Mouse (Mus musculus): ENCODE data around the gene Col13a1. TPM values are rescaled to one million over a fixed set of nuclear protein-coding genes. Genes with fewer than 3 reads are reported as not detected.

Col13a1 gene
- polyA plus RNA-seq, 1 experiment from 2014 or later = 5.7 TPM

DNA sequence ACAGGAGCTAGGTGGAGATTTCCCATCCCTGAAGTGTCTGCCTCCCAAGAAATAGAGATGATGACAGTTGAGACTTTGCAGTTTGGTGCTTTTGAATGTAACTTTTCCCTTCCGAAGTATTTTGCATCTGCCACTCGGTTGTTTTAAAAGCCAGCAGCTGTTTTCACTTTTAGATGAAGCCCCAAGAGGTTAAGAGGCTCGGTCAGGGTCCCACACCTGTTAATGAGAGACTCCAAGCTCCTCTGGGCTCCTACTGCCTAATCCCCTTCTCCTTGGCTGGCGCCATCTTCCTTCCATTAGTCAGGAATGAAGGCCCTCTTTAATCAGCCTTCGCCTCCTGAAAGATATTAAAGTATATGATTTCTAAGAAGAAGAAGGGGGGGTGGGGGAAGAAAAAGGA is 153.4 kb downstream of the Col13a1 start:
- H3K4me2 ChIP-seq (replicated peaks; ENCODE audit: low read depth) = no peak overlapping the region
- H3K9me3 ChIP-seq (ENCODE audit: control insufficient read depth) = no peaks in the 10 kb centered on the region
- no peak overlapping the region for H3K4me3 ChIP-seq (ENCODE audit: low read depth, low read length)
- H3K27me3 ChIP-seq (replicated peaks; ENCODE audit: control insufficient read depth, insufficient read depth, low read length) = no peaks in the 10 kb centered on the region
- 52% methylated on average over 5 of the region's 5 CpGs for WGBS
- no peak for ATAC-seq
- H3K27ac ChIP-seq (ENCODE audit: low read depth, low read length) = no peak overlapping the region
- H3K36me3 ChIP-seq (ENCODE audit: control insufficient read depth, insufficient read depth) = no peaks in the 10 kb centered on the region
- no peak for TF ChIP-seq CTCF (IDR thresholded peaks at IDR 0.05; ENCODE audit: low read depth)
- H3K9ac ChIP-seq (ENCODE audit: low read depth, low read length) = no peak overlapping the region
- no peaks in the 10 kb centered on the region for H3K4me1 ChIP-seq (replicated peaks; ENCODE audit: control insufficient read depth, insufficient read depth, low read length)

DNA sequence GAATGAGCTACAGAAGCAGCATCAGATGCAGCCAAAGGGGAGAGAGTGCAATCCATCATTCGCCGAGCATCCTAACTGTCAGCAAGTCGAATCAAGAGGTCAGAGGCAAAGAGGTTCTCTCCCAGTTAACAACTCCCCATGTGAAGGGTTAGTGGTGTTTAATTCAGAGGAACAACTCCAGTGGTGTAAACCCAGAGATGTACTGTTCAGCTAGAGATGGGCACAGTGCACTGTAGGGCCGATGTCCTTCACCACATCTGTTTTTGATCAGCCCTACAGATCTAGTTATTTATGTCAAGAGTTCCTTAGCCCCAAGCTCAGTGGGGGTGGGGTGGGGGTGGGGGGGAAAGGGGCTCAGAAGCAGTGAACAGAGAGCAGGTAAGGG is 155.2 kb downstream of the Col13a1 start:
- Histone ChIP-seq H3K9me3 (ENCODE audit: control insufficient read depth) (no peaks in the 10 kb centered on the region), H3K27ac (ENCODE audit: low read depth, low read length) (no peak overlapping the region), H3K4me1 (replicated peaks; ENCODE audit: control insufficient read depth, insufficient read depth, low read length) (no peaks in the 10 kb centered on the region), H3K27me3 (replicated peaks; ENCODE audit: control insufficient read depth, insufficient read depth, low read length) (no peaks in the 10 kb centered on the region), H3K4me3 (ENCODE audit: low read depth, low read length) (no peak overlapping the region), H3K36me3 (ENCODE audit: control insufficient read depth, insufficient read depth) (no peaks in the 10 kb centered on the region), H3K9ac (ENCODE audit: low read depth, low read length) (no peak overlapping the region), H3K4me2 (replicated peaks; ENCODE audit: low read depth) (no peak overlapping the region)
- no peak for ATAC-seq
- TF ChIP-seq CTCF (IDR thresholded peaks at IDR 0.05; ENCODE audit: low read depth) = no peak
- 41% methylated on average over 4 of the region's 4 CpGs for WGBS

DNA sequence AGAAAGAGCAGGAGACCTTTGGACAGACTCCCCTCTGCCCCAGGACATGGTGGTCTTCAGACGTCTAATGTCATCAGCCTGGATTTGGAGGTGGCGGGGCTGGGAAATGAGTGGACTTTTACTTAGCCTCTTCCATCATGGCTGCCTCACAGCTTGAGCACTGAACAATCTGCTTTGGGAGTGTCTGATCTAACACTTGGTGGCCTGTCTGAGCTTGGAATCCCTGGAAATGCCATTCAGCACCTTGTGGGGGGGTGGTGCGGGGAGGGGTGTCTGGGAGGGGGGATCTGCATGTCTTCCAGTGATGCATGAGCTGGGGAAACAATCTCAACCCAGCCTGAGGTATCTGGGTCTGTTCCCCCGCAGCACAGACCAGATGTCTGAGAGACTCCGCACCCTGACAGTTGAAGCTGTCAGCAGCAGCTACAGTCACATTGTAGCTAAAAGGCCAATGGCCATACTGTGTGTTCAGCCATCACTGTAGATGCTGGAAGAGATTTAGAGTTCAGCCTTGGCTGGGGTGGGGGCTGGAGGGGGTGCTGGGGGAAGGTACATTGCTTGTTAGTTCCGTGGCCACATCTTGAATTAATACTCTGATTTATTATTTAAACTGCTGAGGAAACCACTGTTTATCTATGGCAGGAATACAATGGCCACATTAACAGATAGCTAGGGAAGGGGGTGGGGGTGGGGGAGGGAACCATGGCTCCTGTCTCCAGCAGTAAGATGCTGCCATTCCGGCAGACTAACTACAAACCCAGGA is 155.8 kb downstream of the Col13a1 start:
- Histone ChIP-seq H3K9ac (ENCODE audit: low read depth, low read length) (no peak overlapping the region), H3K4me1 (replicated peaks; ENCODE audit: control insufficient read depth, insufficient read depth, low read length) (no peaks in the 10 kb centered on the region), H3K27me3 (replicated peaks; ENCODE audit: control insufficient read depth, insufficient read depth, low read length) (no peaks in the 10 kb centered on the region), H3K4me2 (replicated peaks; ENCODE audit: low read depth) (no peak overlapping the region), H3K36me3 (ENCODE audit: control insufficient read depth, insufficient read depth) (no peaks in the 10 kb centered on the region), H3K9me3 (ENCODE audit: control insufficient read depth) (no peaks in the 10 kb centered on the region), H3K4me3 (ENCODE audit: low read depth, low read length) (no peak overlapping the region), H3K27ac (ENCODE audit: low read depth, low read length) (no peak overlapping the region)
- whole genome bisulfite sequencing = 58% methylated on average over 7 of the region's 7 CpGs
- no peak for ATAC-seq
- no peak for TF ChIP-seq CTCF (IDR thresholded peaks at IDR 0.05; ENCODE audit: low read depth)

DNA sequence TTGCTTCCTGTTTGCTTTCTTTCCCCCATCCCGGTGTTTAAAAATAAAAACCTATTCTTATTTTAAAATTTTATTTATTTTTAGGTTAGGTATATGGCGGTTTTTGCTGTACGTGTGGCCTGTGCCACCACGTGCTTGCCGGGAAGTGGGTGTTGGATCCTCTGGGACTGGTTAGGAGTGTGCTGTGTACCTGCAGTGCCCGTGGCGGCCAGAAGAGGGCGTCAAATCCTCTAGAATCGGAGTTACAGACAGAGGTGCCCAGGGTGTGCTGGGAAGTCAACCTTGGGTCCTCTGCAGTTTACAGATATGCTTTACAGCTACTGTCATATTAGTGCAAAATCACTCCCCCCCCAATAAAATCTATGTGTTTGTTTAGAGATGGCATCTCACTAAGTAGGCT is 158.9 kb downstream of the Col13a1 start:
- peak; percentile 45 for TF ChIP-seq CTCF (IDR thresholded peaks at IDR 0.05; ENCODE audit: low read depth)
- no peak for ATAC-seq
- no peak overlapping the region for H3K9ac ChIP-seq (ENCODE audit: low read depth, low read length)
- 58% methylated on average over 9 of the region's 9 CpGs for WGBS
- no peak overlapping the region for H3K4me3 ChIP-seq (ENCODE audit: low read depth, low read length)
- H3K27me3 ChIP-seq (replicated peaks; ENCODE audit: control insufficient read depth, insufficient read depth, low read length) = no peaks in the 10 kb centered on the region
- H3K4me1 ChIP-seq (replicated peaks; ENCODE audit: control insufficient read depth, insufficient read depth, low read length) = no peaks in the 10 kb centered on the region
- H3K9me3 ChIP-seq (ENCODE audit: control insufficient read depth) = no peaks in the 10 kb centered on the region
- no peaks in the 10 kb centered on the region for H3K36me3 ChIP-seq (ENCODE audit: control insufficient read depth, insufficient read depth)
- no peak overlapping the region for H3K27ac ChIP-seq (ENCODE audit: low read depth, low read length)
- H3K4me2 ChIP-seq (replicated peaks; ENCODE audit: low read depth) = no peak overlapping the region

DNA sequence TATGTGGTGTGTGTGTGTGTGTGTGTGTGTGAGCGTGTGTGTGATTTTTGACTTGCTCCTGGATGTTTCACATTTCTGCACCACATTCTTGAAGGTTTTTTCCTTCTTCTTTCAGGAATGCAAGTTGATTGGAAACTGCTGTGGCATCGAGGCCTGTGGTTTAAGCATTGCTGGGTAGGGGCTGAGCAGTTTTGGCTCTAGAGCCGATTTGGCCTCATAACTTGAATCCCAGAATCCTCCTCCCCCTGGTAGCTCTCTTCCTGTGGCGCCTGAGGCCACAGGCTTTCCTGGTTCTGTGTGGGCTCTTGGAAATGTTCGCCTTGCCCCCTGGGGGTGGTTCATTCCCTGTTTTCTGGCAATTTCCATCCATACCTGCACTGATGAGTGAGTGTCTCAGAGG is 166.9 kb downstream of the Col13a1 start:
- WGBS = 57% methylated on average over 5 of the region's 5 CpGs
- H3K4me2 ChIP-seq (replicated peaks; ENCODE audit: low read depth) = no peak overlapping the region
- H3K9ac ChIP-seq (ENCODE audit: low read depth, low read length) = no peak overlapping the region

DNA sequence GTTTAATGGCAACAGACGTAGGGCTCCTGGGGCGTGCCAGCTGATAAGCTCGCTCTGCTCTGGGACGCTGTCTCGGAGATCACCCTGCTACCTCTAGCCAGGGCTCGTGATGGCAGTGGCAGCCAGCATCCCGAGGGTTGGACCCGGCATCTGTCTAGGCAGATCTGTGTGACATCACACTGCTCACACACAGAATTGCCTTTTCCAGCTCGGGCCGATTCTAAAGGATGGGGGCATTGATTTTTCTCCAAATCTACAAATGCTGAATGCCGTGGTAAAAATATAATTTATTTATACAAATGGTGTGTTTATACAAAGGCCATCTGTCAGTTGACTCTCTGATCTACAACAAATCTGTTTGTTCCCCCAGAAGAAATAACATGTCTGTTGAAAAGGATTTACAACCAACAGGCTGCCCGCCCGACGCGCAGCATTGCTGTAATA is 180.8 kb downstream of the Col13a1 start:
- 42% methylated on average over 15 of the region's 15 CpGs for WGBS
- H3K9ac ChIP-seq (ENCODE audit: low read depth, low read length) = no peak overlapping the region
- H3K27me3 ChIP-seq (replicated peaks; ENCODE audit: control insufficient read depth, insufficient read depth, low read length) = no peaks in the 10 kb centered on the region
- no peak for TF ChIP-seq CTCF (IDR thresholded peaks at IDR 0.05; ENCODE audit: low read depth)
- H3K4me2 ChIP-seq (replicated peaks; ENCODE audit: low read depth) = no peak overlapping the region
- H3K27ac ChIP-seq (ENCODE audit: low read depth, low read length) = no peak overlapping the region
- no peaks in the 10 kb centered on the region for H3K36me3 ChIP-seq (ENCODE audit: control insufficient read depth, insufficient read depth)
- H3K4me3 ChIP-seq (ENCODE audit: low read depth, low read length) = no peak overlapping the region
- H3K9me3 ChIP-seq (ENCODE audit: control insufficient read depth) = no peaks in the 10 kb centered on the region
- 0 out of 2 replicates have a peak, but pooled peaks cover 4% of the 10 kb centered on the region for H3K4me1 ChIP-seq (replicated peaks; ENCODE audit: control insufficient read depth, insufficient read depth, low read length)
- ATAC-seq = no peak

More for the DNA sequence above, 166.9 kb downstream of the Col13a1 start:
- H3K9me3 ChIP-seq (ENCODE audit: control insufficient read depth) = no peaks in the 10 kb centered on the region
- no peaks in the 10 kb centered on the region for H3K27me3 ChIP-seq (replicated peaks; ENCODE audit: control insufficient read depth, insufficient read depth, low read length)
- H3K4me1 ChIP-seq (replicated peaks; ENCODE audit: control insufficient read depth, insufficient read depth, low read length) = no peaks in the 10 kb centered on the region
- no peak for ATAC-seq
- H3K4me3 ChIP-seq (ENCODE audit: low read depth, low read length) = no peak overlapping the region
- no peaks in the 10 kb centered on the region for H3K36me3 ChIP-seq (ENCODE audit: control insufficient read depth, insufficient read depth)
- no peak overlapping the region for H3K27ac ChIP-seq (ENCODE audit: low read depth, low read length)
- TF ChIP-seq CTCF (IDR thresholded peaks at IDR 0.05; ENCODE audit: low read depth) = no peak

Measured in intestine, postnatal 0 days (tissue).